Mouse (Mus musculus): ENCODE results near the gene Atp8a2.

DNA sequence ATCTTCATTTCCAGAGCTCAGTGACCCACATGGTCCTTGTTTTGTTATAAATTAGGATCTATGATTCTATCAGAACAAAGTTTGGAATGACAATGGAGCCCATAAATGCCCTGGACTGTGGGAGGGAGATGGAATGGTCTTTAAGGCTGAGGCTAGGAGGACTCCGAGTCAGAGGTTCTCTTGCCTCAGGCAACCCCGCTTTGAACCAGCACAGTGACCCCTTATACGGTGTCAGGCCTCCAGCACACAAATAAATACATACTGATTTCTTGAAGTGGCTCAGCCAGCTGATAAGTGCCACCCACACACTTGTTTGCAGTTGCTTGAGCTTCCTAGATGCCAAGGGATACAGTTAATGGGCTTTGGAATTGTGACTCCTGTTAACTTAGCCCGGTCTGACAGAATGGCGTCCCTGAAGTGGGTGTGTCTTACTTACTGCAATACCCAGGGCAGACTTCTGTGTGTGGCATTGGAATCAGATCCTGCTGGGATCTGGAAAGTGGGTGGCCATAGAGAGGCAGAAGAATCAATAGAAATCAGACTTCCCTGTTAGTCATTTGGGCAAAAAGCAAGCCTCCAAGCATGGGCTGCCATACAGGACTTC is 563.6 kb downstream of the Atp8a2 start:
- TF ChIP-seq POLR2A (IDR thresholded peaks at IDR 0.05; ENCODE audit: low read depth, low read length) (no peak), CTCF (conservative IDR thresholded peaks at IDR 0.05; ENCODE audit: insufficient read depth, insufficient read length, low read depth, low read length) (no peak)

Measured in kidney, adult 2 months (tissue).